ENCODE assay signal across 7 mouse cellular contexts in genomic region chr14:57424212-57424561, GRCm38 (mm10). TPM values are rescaled to one million over a fixed set of nuclear protein-coding genes. Genes with fewer than 3 reads are reported as not detected.
DNase-seq lines count a peak whose midpoint lies in the region; ATAC-seq and TF ChIP-seq lines count a peak whose summit lies in the region.

No protein-coding gene starts in this region.

- no peak for DNase-seq in spleen, adult 2 months (ENCODE audit: low read depth in 1 of 2, low spot score in 2 of 2)
- DNase-seq in spleen, postnatal 10 days (ENCODE audit: low spot score in 2 of 2), result no peak
- DNase-seq in liver, embryonic 11.5 days (ENCODE audit: low spot score), result no peak
- DNase-seq in stomach, postnatal 0 days (ENCODE audit: low spot score), result no peak
- no peak for DNase-seq in cerebellum, postnatal 36 days
- no peak for DNase-seq in ovary, postnatal 36 days (ENCODE audit: low spot score)

- no peak for ATAC-seq in forebrain, embryonic 12.5 days (ENCODE audit: low FRiP score)
- ATAC-seq in liver, embryonic 11.5 days (replicated peaks; ENCODE audit: low FRiP score), result peak; percentile 75
- ATAC-seq in stomach, postnatal 0 days (ENCODE audit: low FRiP score, low TSS enrichment), result no peak; the same call in 1 of the 2 replicates

- H3K27me3 ChIP-seq in spleen, adult 2 months (ENCODE audit: control insufficient read depth, insufficient read depth, low read length), result no peaks in the 10 kb centered on the region
- H3K27me3 ChIP-seq in forebrain, embryonic 12.5 days, result 0 out of 2 replicates have a peak, but pooled peaks cover 3% of the 10 kb centered on the region
- no peaks in the 10 kb centered on the region for H3K27me3 ChIP-seq in liver, embryonic 11.5 days (replicated peaks; ENCODE audit: control insufficient read depth, insufficient read depth, low read length)
- H3K27me3 ChIP-seq in stomach, postnatal 0 days (ENCODE audit: control insufficient read depth, insufficient read depth, low read length), result no peaks in the 10 kb centered on the region

- no peaks in the 10 kb centered on the region for H3K36me3 ChIP-seq in spleen, adult 2 months (ENCODE audit: control insufficient read depth, insufficient read depth, low read length)
- no peaks in the 10 kb centered on the region for H3K36me3 ChIP-seq in forebrain, embryonic 12.5 days (replicated peaks)
- H3K36me3 ChIP-seq in liver, embryonic 11.5 days (ENCODE audit: control insufficient read depth, insufficient read depth, low read length), result no peaks in the 10 kb centered on the region
- no peaks in the 10 kb centered on the region for H3K36me3 ChIP-seq in stomach, postnatal 0 days (ENCODE audit: control insufficient read depth, insufficient read depth, low read length)

- no peaks in the 10 kb centered on the region for H3K9me3 ChIP-seq in forebrain, embryonic 12.5 days
- no peaks in the 10 kb centered on the region for H3K9me3 ChIP-seq in liver, embryonic 11.5 days (ENCODE audit: control insufficient read depth, low read length)
- H3K9me3 ChIP-seq in stomach, postnatal 0 days (ENCODE audit: control insufficient read depth, low read length), result no peaks in the 10 kb centered on the region

- H3K4me1 ChIP-seq in spleen, adult 2 months (ENCODE audit: control insufficient read depth, insufficient read depth, insufficient read length), result no peaks in the 10 kb centered on the region
- H3K4me1 ChIP-seq in forebrain, embryonic 12.5 days, result peaks cover 3% of the 10 kb centered on the region
- H3K4me1 ChIP-seq in liver, embryonic 11.5 days (replicated peaks; ENCODE audit: control insufficient read depth, insufficient read depth, low read length), result no peaks in the 10 kb centered on the region
- H3K4me1 ChIP-seq in stomach, postnatal 0 days (replicated peaks; ENCODE audit: control insufficient read depth, insufficient read depth), result no peaks in the 10 kb centered on the region

- 1% methylated on average over 24 of the region's 24 CpGs for WGBS in spleen, adult 2 months
- under 1% methylated on average over 24 of the region's 24 CpGs for WGBS in forebrain, embryonic 12.5 days
- under 1% methylated on average over 24 of the region's 24 CpGs for WGBS in liver, embryonic 11.5 days
- WGBS in stomach, postnatal 0 days, result under 1% methylated on average over 24 of the region's 24 CpGs

- peak overlapping the region; percentile 85 for H3K9ac ChIP-seq in forebrain, embryonic 12.5 days
- peak overlapping the region; percentile 76 for H3K9ac ChIP-seq in liver, embryonic 11.5 days (ENCODE audit: low read depth, low read length)
- peak overlapping the region; percentile 81 for H3K9ac ChIP-seq in stomach, postnatal 0 days (ENCODE audit: low read length)

- no peak overlapping the region for H3K27ac ChIP-seq in spleen, adult 2 months (ENCODE audit: insufficient read depth, low read length)
- peak overlapping the region; percentile 78 for H3K27ac ChIP-seq in forebrain, embryonic 12.5 days
- H3K27ac ChIP-seq in liver, embryonic 11.5 days (ENCODE audit: low read depth, low read length), result peak overlapping the region; percentile 32; the same call in 1 of the 2 replicates
- H3K27ac ChIP-seq in stomach, postnatal 0 days (replicated peaks), result 0 out of 2 replicates have a peak overlapping the region, but pooled peaks have one; percentile 25

- TF ChIP-seq POLR2A in spleen, adult 2 months (IDR thresholded peaks at IDR 0.05; ENCODE audit: low read depth, low read length), result no peak

- TF ChIP-seq CTCF in spleen, adult 2 months (IDR thresholded peaks at IDR 0.05; ENCODE audit: extremely low read depth, insufficient read depth, insufficient read length, insufficient replicate concordance), result no peak
- no peak for TF ChIP-seq CTCF in stomach, postnatal 0 days (IDR thresholded peaks at IDR 0.05; ENCODE audit: low read depth)

- H3K4me3 ChIP-seq in spleen, adult 2 months (ENCODE audit: extremely low read depth, insufficient read depth, insufficient read length), result peak overlapping the region; percentile 99
- H3K4me3 ChIP-seq in forebrain, embryonic 12.5 days (replicated peaks), result peak overlapping the region; percentile 94
- peak overlapping the region; percentile 95 for H3K4me3 ChIP-seq in liver, embryonic 11.5 days (ENCODE audit: low read depth, low read length)
- peak overlapping the region; percentile 86 for H3K4me3 ChIP-seq in stomach, postnatal 0 days (ENCODE audit: low read depth, low read length)

- peak overlapping the region; percentile 72 for H3K4me2 ChIP-seq in forebrain, embryonic 12.5 days
- H3K4me2 ChIP-seq in liver, embryonic 11.5 days, result peak overlapping the region; percentile 93
- peak overlapping the region; percentile 82 for H3K4me2 ChIP-seq in stomach, postnatal 0 days (replicated peaks; ENCODE audit: low read depth)

- TF ChIP-seq EP300 in stomach, postnatal 0 days (optimal IDR thresholded peaks at IDR 0.05), result no peak

RNA-seq across cellular contexts. Expression of gene Ift88, which starts 0.3 kb away (rescaled TPM):
- polyA plus RNA-seq in spleen, adult 2 months (2012; rRNA removed), result 0.50 and 0.62 TPM in 2 replicates
- 15.4 and 16.4 TPM in 2 replicates for polyA plus RNA-seq in forebrain, embryonic 12.5 days (2016; fragmentation: Nextera tagmentation; extraction: Ambion mirVana)
- polyA plus RNA-seq in liver, embryonic 11.5 days (2014; fragmentation: Nextera tagmentation; extraction: Ambion mirVana), result 5.4 and 6.0 TPM in 2 replicates
- polyA plus RNA-seq in stomach, postnatal 0 days (2015; fragmentation: Nextera tagmentation; extraction: Ambion mirVana), result 4.9 and 5.5 TPM in 2 replicates

RNA-seq across cellular contexts. Expression of gene Cryl1, which starts 25.9 kb away (rescaled TPM):
- 14.7 and 14.9 TPM in 2 replicates for polyA plus RNA-seq in spleen, adult 2 months (2012; rRNA removed)
- 6.5 and 8.8 TPM in 2 replicates for polyA plus RNA-seq in forebrain, embryonic 12.5 days (2016; fragmentation: Nextera tagmentation; extraction: Ambion mirVana)
- polyA plus RNA-seq in liver, embryonic 11.5 days (2014; fragmentation: Nextera tagmentation; extraction: Ambion mirVana), result 11.0 and 11.8 TPM in 2 replicates
- polyA plus RNA-seq in stomach, postnatal 0 days (2015; fragmentation: Nextera tagmentation; extraction: Ambion mirVana), result 49.8 and 51.3 TPM in 2 replicates
